Mouse (Mus musculus) naive thymus-derived CD4-positive, alpha-beta T cell, adult 2 months (primary cell): ENCODE results near the gene Wfdc10.
"Not testable (repeated sequence)": the region's sequence is repeated elsewhere in the genome, so short reads cannot be mapped to it uniquely, and the experiment has no call there.

Experiments used
- DNase-seq: peaks from one replicate; pipeline ENCODE4 v3.0.0-alpha.2; 2011; ENCODE audit warnings: low read depth

The Wfdc10 gene

GRCm38 (mm10) chr2:164655858-164656257 lies at the start of gene Wfdc10:
Gene Wfdc10, plus strand, starts transcription at chr2:164656046.
- DNase-seq: peak; percentile 29

DNA sequence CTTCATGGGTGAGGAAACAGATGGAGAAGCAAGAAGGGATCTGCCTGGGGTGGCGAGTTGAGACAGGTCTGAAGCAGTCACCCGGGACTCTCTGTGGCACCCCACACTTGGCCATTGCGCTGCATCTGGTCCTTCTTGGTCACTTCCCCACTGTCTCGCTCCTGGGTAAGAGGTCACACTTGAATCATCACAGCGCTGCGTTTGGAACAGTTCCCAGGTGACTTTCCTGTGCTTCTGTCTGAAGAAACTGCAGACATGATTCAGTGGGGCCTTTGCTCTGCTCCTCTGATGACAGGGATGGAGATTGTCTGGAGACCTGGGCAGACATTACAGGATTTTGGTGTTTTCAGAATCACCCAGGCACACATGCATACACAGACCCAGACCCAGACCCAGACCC lies 47.1 kb upstream of the Wfdc10 start:
- no peak for DNase-seq

- DNase-seq: not testable (repeated sequence)
Observed at GRCm38 (mm10) chr2:164613471-164613870, 42.4 kb upstream of the Wfdc10 start, which contains the start of the genes Wfdc6b and Wfdc8. Gene Wfdc6b, plus strand, starts transcription at chr2:164613522. Gene Wfdc8, minus strand, starts transcription at chr2:164613626.

- no peak for DNase-seq
Observed at GRCm38 (mm10) chr2:164615386-164615785, 40.5 kb upstream of the Wfdc10 start.

DNA sequence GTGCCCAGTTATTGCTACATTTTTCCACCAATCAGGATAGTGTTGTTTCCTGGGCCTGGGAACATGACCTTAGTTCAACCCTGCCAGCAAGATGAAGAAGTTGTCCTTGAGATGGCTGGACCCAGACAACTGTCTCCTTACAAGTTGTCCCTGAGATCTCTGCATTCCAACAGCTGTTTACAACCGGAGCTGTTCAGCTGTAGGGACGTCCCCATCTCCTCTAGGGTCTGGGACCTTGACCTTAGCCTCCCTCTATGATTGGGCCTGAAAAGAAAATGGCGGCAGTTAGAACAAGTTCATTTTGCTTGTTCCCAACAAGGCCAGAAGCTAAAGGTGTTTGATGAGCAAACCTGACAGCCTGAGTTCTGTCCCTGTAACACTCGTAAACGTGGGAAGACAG lies 36.8 kb upstream of the Wfdc10 start:
- no peak for DNase-seq

DNA sequence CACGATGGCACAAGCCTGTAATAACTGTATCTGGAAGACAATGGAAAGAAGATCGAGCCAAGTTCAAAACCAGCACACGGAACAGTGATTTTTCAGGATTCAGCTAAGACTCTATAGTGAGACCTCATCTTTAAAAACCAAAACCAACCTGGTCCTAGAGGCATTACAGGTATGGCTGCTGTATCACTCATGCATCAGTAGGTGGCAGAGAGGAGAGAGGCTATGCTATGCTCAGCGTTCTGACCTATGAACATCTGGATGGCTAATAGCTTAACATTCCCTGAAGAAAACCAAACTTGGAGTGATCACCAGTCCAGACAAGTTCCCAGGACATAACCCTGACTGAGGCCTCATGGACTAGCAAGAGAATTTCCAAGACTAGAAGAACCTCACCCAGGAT lies 34.1 kb upstream of the Wfdc10 start:
- DNase-seq: no peak

GRCm38 (mm10) chr2:164635266-164635665 lies 20.6 kb upstream of the Wfdc10 start:
- DNase-seq: peak; percentile 13

GRCm38 (mm10) chr2:164638696-164639095 lies 17.1 kb upstream of the Wfdc10 start, which contains the start of gene Wfdc16:
Gene Wfdc16, minus strand, starts transcription at chr2:164638796.
- DNase-seq: no peak

GRCm38 (mm10) chr2:164641129-164641528 lies 14.7 kb upstream of the Wfdc10 start:
- no peak for DNase-seq

- DNase-seq: no peak
Observed at GRCm38 (mm10) chr2:164641881-164642673, 13.8 kb upstream of the Wfdc10 start.

DNA sequence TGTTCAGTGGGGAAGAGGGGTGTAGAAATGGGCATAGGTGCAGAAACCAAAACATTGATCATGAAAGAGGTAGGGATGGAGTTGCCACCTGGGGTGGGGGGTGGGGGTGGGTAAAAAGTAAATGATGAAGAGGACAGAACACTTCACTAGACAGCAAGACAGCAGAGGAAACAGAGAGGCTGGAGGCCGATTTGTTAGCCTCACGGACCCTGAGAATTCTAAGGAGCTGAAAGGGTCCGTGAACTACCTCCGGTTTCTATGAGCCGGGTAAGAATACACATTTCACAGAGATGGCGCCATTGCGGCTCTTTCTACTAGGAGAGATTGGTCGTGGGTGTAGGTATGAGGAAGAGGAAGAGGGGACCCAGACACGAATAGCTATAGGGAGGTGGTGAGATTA lies 637 bp downstream of the Wfdc10 start, which contains the start of gene Wfdc9:
Wfdc9 (minus strand) TSS at position 101 of the 400 bp plus-strand sequence.
- no peak for DNase-seq

DNA sequence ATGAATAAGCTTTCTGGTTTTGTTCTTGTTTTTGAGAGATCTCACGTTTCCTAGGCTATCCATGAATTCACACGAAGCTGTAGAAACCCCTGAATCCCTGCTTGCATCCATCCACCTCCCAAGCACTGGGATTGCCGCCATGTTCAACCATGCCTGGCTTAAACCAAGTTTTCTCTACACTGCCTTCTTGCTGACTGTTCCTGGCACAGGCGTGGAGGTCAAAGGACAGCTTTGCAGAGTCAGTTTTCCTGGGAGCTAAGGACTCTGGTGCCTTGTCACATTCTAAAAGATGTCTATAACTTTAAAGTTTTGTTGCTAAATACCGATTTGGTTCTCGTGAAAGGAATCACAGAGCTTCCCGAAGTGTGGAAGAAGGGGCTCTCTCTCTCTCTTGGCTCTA lies 9.0 kb downstream of the Wfdc10 start:
- no peak for DNase-seq

DNA sequence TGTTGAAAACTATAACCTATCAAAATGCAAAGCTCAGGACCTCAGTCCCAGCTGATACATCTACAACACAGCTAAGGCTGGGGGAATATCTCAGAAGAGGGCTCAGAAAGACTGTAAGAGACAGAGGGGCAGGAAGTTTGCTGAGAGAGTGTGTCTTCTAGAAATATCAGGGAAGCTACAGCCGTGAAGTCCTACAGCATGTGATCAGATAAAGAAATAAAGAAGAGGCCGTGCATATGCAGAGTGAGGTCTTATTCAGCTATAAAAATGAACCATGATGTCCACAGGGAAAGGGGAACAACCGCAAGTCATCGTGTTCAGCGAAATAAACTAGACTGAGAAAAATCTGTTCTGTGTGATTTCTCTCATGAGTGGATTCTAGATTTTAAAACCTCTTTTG lies 14.4 kb downstream of the Wfdc10 start:
- no peak for DNase-seq

DNA sequence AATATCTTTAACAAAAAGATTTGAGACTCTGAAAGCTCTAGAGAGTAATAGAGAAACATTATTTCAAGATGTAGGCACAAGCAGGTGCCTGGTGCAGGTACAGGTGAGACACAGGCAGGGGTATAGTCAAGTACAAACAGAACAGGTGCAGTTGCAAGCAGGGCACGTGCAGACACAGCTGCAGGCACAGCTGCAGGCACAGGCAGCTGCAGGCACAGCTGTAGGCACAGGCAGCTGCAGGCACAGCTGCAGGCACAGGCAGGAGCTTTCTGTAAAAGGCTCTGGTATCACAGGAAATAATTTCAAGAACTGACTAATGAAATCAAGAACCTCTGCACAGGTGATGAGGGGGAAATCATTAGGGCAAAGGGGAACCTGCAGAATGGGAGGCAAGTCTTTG lies 15.1 kb downstream of the Wfdc10 start:
- DNase-seq: no peak

DNA sequence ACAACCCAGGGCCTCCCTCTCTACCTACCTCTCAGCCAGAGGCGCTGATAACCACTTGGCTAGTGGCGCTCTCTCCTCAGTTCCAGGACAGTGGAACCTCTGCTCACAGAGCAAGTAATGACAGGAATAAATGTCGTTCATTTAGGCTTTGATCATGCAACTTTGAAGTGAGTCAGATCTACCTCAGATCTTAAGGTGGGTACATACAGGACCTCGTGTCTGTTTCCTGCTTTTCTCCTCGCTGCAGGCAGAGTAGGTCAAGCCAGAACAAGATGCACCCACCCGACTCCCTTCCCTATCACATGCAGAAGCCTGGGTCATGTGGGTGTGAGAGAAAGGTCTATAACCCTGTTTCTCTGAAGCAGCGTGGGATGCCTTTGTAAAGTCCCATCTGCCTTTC lies 18.1 kb downstream of the Wfdc10 start, which contains the start of gene Wfdc11:
Wfdc11 (minus strand) TSS at position 101 of the 400 bp plus-strand sequence.
- DNase-seq: no peak

GRCm38 (mm10) chr2:164676103-164676502 lies 20.3 kb downstream of the Wfdc10 start:
- DNase-seq: no peak

DNA sequence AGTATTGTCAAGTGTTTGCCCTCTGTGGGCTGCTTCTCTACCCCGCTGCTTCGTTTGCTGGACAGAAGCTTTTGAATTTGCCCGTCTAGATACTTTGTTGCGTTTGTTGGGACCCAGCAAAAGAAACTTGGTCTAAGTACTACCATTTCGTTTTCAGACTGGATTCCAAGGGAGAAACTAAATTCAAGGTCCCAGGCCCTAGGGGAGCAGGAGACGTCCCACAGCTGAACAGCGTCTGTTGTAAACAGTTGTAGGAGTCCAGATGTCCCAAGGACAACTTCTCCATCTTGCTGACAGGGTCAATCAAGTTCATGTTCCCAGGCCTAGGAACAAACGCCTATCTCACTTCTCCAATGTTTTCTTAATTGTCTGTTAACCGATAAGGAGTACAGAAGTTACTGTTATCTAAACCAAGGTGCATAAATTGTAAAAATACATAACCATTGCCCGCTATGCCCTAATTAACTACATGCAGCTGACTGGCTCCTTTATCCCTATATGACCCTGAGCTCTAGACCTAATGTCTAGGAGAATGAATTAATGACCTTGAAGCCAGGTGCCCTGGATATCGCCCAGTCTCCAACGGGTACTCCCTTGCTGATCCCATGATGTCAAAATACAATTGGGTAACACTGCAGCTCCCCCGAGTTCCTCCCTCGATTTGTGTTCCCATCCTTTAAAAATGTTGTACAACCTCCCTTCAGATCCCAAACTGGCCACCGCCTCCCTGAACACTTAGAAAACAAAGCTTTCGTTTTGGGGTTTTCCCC lies 21.3 kb downstream of the Wfdc10 start:
- no peak for DNase-seq

DNA sequence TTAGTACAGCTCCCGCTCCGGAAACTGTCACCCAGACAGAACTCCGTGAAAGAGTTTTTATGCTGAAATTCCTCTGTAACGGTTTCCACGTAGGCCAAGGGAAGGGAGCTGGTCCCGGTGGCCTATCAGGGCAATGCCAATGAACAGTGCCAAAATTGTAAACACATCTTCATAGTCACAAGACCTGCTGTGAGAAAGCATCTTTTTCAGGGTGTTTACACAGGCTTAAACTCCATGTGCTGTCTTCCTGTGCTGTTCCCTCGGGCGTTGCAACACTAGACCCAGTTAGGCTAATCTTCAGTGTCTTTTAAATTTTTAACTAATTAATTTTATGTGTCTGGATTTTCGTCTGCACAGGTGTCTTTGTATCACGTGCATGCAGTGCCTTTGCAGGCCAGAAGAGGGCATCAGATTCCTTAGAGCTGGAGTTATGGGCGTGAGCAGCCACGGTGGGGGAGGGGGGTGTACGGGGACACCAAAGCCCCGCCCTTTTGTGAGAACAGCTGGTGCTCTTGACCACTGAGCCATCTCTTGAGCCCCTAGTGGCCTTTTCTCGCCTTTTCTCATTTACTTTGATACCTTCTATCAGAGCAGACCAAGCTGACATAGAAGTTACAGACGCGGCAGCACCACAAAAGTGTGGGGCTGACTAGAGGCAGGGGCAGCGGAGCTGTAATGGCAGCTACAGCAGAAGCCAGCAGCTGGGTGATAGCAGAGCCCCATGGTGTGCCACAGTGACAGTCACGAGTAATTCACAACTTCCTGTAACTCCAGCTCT lies 23.2 kb downstream of the Wfdc10 start:
- peak; percentile 66 for DNase-seq

DNA sequence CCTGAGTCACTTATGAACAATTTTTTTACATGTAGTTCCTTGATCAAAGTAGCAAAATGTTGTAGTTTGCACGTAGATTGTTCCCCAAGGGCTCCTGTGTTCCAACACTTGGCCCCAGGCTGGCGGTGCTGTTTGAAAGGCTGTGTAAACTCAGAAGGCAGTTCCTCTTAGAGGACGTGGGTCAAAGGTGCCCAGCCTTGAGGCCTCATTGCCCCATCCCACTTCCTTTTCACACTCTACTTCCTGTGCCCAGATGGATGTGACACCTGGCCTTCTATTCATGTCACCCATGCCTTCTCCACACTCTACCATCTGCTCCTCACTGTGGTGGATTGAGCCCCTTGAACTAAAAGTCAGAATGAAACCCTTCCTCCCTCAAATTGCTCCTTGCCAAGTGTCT lies 24.1 kb downstream of the Wfdc10 start:
- no peak for DNase-seq

DNA sequence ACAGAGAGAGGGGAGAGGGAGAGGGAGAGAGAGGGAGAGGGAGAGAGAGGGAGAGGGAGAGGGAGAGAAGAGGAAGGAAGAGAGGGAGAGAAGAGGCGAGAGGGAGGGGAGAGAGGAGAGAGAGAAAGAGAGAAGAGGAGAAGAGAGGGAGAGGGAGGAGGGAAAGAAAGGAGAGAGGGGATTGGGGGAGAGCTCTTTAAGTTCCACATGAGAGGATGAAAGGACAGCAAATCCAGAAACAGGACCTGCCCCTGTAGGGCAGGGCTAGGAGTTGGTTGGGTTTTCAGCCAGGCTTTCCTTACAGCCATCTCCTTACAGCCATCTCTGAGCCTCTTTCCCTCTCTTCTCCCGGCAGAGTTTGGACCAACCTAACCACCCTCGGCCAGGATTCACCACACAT lies 29.0 kb downstream of the Wfdc10 start, which contains the start of gene Wfdc13:
Wfdc13 (plus strand) TSS at position 301 of the 400 bp plus-strand sequence.
- DNase-seq: no peak

- no peak for DNase-seq
Observed at GRCm38 (mm10) chr2:164698201-164698600, 42.4 kb downstream of the Wfdc10 start, which contains the start of gene Spint4. Gene Spint4, plus strand, starts transcription at chr2:164698501.

- DNase-seq: no peak
Observed at GRCm38 (mm10) chr2:164700959-164701358, 45.1 kb downstream of the Wfdc10 start.
